Mouse (Mus musculus) liver, embryonic 14.5 days (tissue): ENCODE measurements at regions not wholly inside any gene's neighbourhood (a gene's known extent, or its start where the extent isn't known, plus 50 kb on each side); places are given as distances from the start of the nearest gene placed in this dataset.

Source experiments
- ATAC-seq: fragments of 200-750 bp; cut with Nextera tagmentation; 2 replicates; pipeline ENCODE4 v1.8.0; 2017; ENCODE audit warnings: moderate number of reproducible peaks, mild to moderate bottlenecking, moderate library complexity; ENCODE audit not compliant: insufficient read depth
- DNase-seq, 3 experiments: peaks; one replicate each; pipeline ENCODE4 v3.0.0-alpha.2; 2012 to 2013; ENCODE audit warnings: low read depth in 3 of 3, low spot score in 3 of 3
- H3K27ac ChIP-seq: fragments of 300-500 bp; sonication (generic); 2 replicates; pipeline ENCODE4 v1.5.1; 2014; ENCODE audit warnings: moderate library complexity, mild to moderate bottlenecking, control low read depth, inconsistent platforms
- H3K27me3 ChIP-seq: fragments of 300-500 bp; sonication (generic); 2 replicates; pipeline ENCODE4 v1.6.1; 2014; ENCODE audit warnings: mild to moderate bottlenecking, low read length, moderate library complexity; ENCODE audit not compliant: control insufficient read depth, insufficient read depth
- H3K36me3 ChIP-seq: fragments of 300-500 bp; sonication (generic); replicated peaks from 2 replicates; pipeline ENCODE4 v1.6.1; 2014; ENCODE audit warnings: low read depth; ENCODE audit not compliant: control insufficient read depth, insufficient read depth
- H3K4me1 ChIP-seq, 2 experiments: fragments of 200-500 bp in 1 of 2; fragments of 300-500 bp in 1 of 2; sonication (generic) in 1 of 2; replicated peaks; 2 replicates each; pipeline ENCODE4 v1.6.1; 2012 to 2014; ENCODE audit warnings: antibody characterized with exemption in 1 of 2, inconsistent platforms in 1 of 2, low read length in 1 of 2; ENCODE audit not compliant: control insufficient read depth in 2 of 2, insufficient read depth in 2 of 2
- H3K4me2 ChIP-seq: fragments of 300-500 bp; sonication (generic); 2 replicates; pipeline ENCODE4 v1.6.1; 2014; ENCODE audit warnings: low read depth, mild to moderate bottlenecking, control low read depth, moderate library complexity
- H3K4me3 ChIP-seq, 2 experiments: fragments of 200-500 bp in 1 of 2; fragments of 300-500 bp in 1 of 2; sonication (generic) in 1 of 2; 2 replicates each; pipeline ENCODE4 v1.5.1; 2012 to 2014; ENCODE audit warnings: low read depth in 2 of 2, low read length in 2 of 2, mild to moderate bottlenecking in 2 of 2, control low read depth in 1 of 2, inconsistent platforms in 1 of 2, moderate library complexity in 1 of 2; ENCODE audit not compliant: insufficient read depth in 1 of 2
- H3K9ac ChIP-seq: fragments of 300-500 bp; sonication (generic); replicated peaks from 2 replicates; pipeline ENCODE4 v1.6.1; 2014; ENCODE audit warnings: mild to moderate bottlenecking, control low read depth, moderate library complexity
- H3K9me3 ChIP-seq: fragments of 300-500 bp; sonication (generic); 2 replicates; pipeline ENCODE4 v1.6.1; 2016; ENCODE audit warnings: low read length, mixed read lengths; ENCODE audit not compliant: control insufficient read depth
- CTCF ChIP-seq: IDR thresholded peaks from 2 replicates; pipeline ENCODE4 v1.5.1; 2016; ENCODE audit warnings: antibody characterized with exemption, low read depth, control low read depth
- EP300 ChIP-seq: IDR thresholded peaks from 2 replicates; pipeline ENCODE4 v1.6.1; 2016; ENCODE audit warnings: antibody characterized with exemption, low read depth
- WGBS: fragments of 180-500 bp; shearing (Covaris S2); extraction: QIAGEN DNeasy Blood & Tissue Kit; methylation state at CpG from one replicate; pipeline ENCODE4 v1.1.7; 2014; ENCODE audit not compliant: insufficient replicate concordance; 5-methylcytosine and 5-hydroxymethylcytosine counted together

- Histone ChIP-seq H3K36me3 (no peaks in the 10 kb centered on the region), H3K27me3 (no peaks in the 10 kb centered on the region), H3K27ac (no peak overlapping the region), H3K9ac (no peak overlapping the region), H3K9me3 (no peaks in the 10 kb centered on the region), H3K4me2 (no peak overlapping the region), H3K4me1 (no peaks in the 10 kb centered on the region), H3K4me3 (no peak overlapping the region)
- no peak for DNase-seq
- WGBS = 58% methylated on average over 5 of the region's 5 CpGs
- ATAC-seq = no peak
- TF ChIP-seq EP300 (no peak), CTCF (no peak)
These were observed 366.9 kb downstream of the Tns3 start for GRCm38 (mm10) chr11:8297462-8297861.

DNA sequence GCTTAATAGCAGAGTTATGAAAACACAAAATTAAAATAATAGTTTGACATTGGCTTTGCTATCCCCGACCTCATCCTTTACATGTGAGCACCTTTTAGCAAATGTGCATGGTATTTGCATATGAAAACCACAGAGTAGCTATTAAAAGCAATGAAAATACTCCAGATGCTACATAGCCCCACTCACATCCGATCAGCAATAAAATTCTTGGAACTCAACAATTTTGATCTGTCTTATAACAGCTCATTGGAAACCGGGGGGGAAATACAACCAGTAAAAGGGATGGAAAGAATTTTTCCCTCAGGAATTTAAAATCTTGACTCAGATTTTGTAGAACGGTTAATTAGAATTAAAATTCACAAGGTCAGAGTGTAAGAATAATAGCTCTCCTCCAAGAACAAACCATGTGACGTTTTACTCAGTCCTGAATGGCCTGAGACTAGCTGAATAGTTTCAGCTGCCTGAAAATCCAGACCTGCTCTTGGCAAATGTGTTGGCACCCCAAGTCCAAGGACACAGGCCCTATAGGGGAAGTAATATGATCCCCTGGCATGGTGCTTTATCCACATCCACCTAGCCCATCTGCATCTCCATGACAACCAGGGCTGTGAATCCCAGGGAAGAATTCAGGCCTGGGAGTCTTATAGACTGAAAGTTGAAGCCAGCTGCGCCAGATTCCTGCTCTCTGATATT is 370.9 kb downstream of the Tns3 start:
- DNase-seq (no peak), ATAC-seq (no peak)
- no peaks in the 10 kb centered on the region for H3K27me3 ChIP-seq
- H3K4me1 ChIP-seq = no peaks in the 10 kb centered on the region
- H3K36me3 ChIP-seq = no peaks in the 10 kb centered on the region
- H3K4me2 ChIP-seq = no peak overlapping the region
- WGBS = 51% methylated on average over 6 of the region's 6 CpGs
- no peaks in the 10 kb centered on the region for H3K9me3 ChIP-seq
- no peak overlapping the region for H3K9ac ChIP-seq
- H3K4me3 ChIP-seq = no peak overlapping the region
- no peak overlapping the region for H3K27ac ChIP-seq
- TF ChIP-seq CTCF (no peak), EP300 (no peak)

GRCm38 (mm10) chr11:8285271-8285670 is 379.1 kb downstream of the Tns3 start:
- WGBS = 80% methylated on average over 1 of the region's 1 CpGs
- Histone ChIP-seq H3K4me3 (no peak overlapping the region), H3K4me2 (no peak overlapping the region), H3K9me3 (no peaks in the 10 kb centered on the region), H3K9ac (no peak overlapping the region), H3K4me1 (no peaks in the 10 kb centered on the region), H3K27ac (no peak overlapping the region), H3K36me3 (no peaks in the 10 kb centered on the region), H3K27me3 (no peaks in the 10 kb centered on the region)
- TF ChIP-seq CTCF = no peak
- TF ChIP-seq EP300 = no peak
- DNase-seq (no peak), ATAC-seq (no peak)

DNA sequence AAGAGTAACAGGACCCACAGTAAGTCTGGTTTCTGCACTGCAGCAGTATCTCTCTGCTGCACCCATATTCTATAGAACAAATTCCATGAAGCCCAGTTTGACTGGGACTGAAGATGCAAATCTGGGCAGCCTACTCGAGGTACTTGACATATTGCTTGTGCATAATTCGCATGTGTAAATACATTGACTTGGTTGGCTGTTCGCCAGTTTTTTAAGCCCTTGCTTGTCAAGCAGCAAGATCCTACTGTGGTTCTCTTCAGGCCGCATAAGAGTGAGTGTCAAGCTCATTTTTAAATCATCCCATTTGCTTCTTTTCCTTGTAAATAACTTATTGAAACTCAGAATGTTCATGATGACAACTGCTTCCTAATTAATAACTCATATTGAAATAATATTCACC is 389.1 kb downstream of the Tns3 start:
- Histone ChIP-seq H3K27ac (no peak overlapping the region), H3K9ac (no peak overlapping the region), H3K27me3 (no peaks in the 10 kb centered on the region), H3K4me1 (no peaks in the 10 kb centered on the region), H3K4me2 (no peak overlapping the region), H3K4me3 (no peak overlapping the region), H3K36me3 (no peaks in the 10 kb centered on the region), H3K9me3 (no peaks in the 10 kb centered on the region)
- DNase-seq = no peak
- no peak for TF ChIP-seq EP300
- TF ChIP-seq CTCF = no peak
- no peak for ATAC-seq
- WGBS = 47% methylated on average over 4 of the region's 4 CpGs

GRCm38 (mm10) chr11:8269171-8269570 is 395.2 kb downstream of the Tns3 start:
- DNase-seq (no peak), ATAC-seq (no peak)
- Histone ChIP-seq H3K36me3 (no peaks in the 10 kb centered on the region), H3K27me3 (no peaks in the 10 kb centered on the region), H3K9me3 (no peaks in the 10 kb centered on the region), H3K9ac (no peak overlapping the region), H3K4me3 (no peak overlapping the region), H3K27ac (no peak overlapping the region), H3K4me1 (no peaks in the 10 kb centered on the region), H3K4me2 (no peak overlapping the region)
- no peak for TF ChIP-seq EP300
- TF ChIP-seq CTCF = no peak
- WGBS = 34% methylated on average over 2 of the region's 2 CpGs

DNA sequence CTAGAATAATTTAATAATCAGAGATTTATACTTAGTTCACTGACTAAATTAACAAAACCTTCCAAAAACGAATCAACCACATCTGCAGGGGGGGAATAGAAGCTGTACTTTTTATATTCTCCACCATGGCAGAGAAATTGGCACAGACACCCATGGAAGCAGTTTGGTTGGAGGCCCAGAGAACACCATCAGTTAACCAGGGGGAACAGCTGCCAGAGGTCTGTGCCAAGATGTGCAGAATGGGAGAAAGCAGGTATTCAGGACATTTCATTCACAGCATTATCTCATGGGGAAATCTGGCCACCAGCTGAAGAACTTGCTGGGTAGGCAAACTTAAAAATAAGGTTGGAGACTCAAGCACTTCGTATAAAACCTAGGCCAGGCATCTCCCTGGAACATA is 410.3 kb downstream of the Tns3 start:
- Histone ChIP-seq H3K9ac (no peak overlapping the region), H3K9me3 (no peaks in the 10 kb centered on the region), H3K4me1 (no peaks in the 10 kb centered on the region), H3K4me3 (no peak overlapping the region), H3K4me2 (no peak overlapping the region), H3K36me3 (no peaks in the 10 kb centered on the region), H3K27ac (no peak overlapping the region), H3K27me3 (no peaks in the 10 kb centered on the region)
- DNase-seq (no peak), ATAC-seq (no peak)
- TF ChIP-seq CTCF (no peak), EP300 (no peak)
- 36% methylated on average over 2 of the region's 2 CpGs for WGBS
